Mouse (Mus musculus) thymus, postnatal 10 days (tissue): Measurements from ENCODE around the gene Theg.
A peak's percentile ranks its signal among the peaks of the same experiment; 100 is the strongest.

ENCODE experiments used
- DNase-seq, 2 experiments: peaks; one replicate each; pipeline ENCODE4 v3.0.0; 2021; ENCODE audit warnings: low spot score in 2 of 2

Gene Theg

DNA sequence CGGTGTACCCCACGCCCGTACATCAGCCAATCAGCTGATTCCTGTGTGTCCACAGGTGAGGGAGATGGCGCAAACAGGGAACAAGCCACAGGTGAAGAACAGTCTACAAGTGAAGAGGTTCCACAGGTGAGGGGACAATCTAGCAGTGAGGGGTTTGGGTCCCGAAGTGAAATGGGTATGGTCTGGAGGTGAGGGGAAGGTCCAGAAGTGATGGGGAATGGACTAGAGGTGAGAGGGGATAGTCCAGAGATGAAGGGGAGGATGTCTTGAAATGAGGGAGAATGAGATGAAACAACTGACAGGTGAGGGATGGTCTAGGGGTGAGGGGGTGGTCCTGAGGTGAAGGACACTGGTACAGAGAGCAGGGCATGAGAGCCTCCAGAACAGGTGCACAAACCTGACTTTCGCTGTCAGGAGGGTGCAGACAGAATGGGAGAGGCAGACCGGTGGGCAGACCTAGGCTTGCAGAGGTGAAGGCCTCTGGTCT, 31.9 kb downstream of the Theg start:
- no peak for DNase-seq

- peak; percentile 72 to 80 for DNase-seq
Observed at GRCm38 (mm10) chr10:79554330-79555237, 32.5 kb downstream of the Theg start, which contains the start of gene Mier2. Mier2 (minus strand) TSS chr10:79555199.

GRCm38 (mm10) chr10:79553691-79554090, 33.4 kb downstream of the Theg start:
- no peak for DNase-seq

DNA sequence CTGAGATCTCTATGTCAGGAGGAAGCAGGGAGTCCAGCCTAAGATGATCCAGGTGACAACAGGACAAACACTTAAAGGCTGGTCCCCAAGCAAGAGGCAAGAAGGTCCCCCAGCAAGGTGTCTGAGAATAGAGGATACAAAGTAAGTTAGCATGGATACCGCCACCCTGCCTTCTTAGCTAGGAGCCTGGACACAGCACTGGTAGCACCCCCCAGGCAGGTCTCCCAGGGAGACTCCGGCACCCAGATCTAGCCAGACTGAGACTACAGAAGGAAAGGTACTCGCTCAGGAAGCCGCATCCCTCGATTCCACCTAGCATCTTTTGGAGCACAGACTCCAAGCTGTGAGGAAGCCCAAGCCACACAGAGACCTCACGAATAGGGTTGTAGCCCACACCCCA, 34.0 kb downstream of the Theg start:
- DNase-seq: no peak

GRCm38 (mm10) chr10:79552531-79552930, 34.6 kb downstream of the Theg start:
- DNase-seq: no peak

GRCm38 (mm10) chr10:79550366-79550765, 36.8 kb downstream of the Theg start:
- DNase-seq: no peak

DNA sequence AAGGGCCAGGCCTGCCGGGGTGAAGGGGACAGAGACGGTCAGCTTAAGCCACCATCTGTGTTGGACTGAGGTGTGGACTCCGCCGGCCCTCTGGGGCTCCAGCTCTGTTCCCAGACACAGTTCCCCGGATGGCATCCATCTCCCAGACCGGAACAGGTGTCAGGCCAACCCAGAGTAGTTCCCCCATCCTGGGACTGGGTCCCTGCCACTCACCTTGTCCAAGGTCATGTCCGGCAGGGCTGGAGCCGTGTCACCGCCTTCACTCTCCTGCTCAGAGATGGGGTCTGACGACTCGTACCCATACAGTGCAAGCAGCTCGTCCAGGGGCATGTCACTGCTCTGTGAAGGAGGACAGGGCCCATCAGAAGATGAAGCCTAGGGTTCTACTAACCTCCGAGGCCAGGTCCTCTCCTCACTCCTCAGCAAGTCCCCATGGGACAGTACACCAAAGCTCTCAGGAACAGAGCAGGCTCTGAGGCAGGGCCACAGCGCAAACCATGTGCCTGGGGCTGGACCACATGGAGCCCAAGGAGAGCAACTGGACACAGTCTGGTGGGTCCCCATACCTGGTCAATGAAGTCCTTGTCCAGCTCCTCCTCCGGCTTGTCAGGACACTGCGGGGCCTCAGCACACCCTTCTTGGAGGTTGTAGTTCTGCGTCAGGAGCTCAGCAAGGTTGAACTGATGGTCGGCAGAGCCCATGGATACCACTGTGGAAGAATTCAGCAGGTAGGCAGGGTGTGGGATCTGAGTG, 38.0 kb downstream of the Theg start:
- DNase-seq: no peak

GRCm38 (mm10) chr10:79548546-79548945, 38.6 kb downstream of the Theg start:
- DNase-seq: no peak

- no peak for DNase-seq
Observed at GRCm38 (mm10) chr10:79547148-79547675, 39.9 kb downstream of the Theg start.

GRCm38 (mm10) chr10:79546483-79546882, 40.6 kb downstream of the Theg start:
- DNase-seq: no peak

- DNase-seq: no peak
Observed at GRCm38 (mm10) chr10:79545891-79546290, 41.2 kb downstream of the Theg start.

DNA sequence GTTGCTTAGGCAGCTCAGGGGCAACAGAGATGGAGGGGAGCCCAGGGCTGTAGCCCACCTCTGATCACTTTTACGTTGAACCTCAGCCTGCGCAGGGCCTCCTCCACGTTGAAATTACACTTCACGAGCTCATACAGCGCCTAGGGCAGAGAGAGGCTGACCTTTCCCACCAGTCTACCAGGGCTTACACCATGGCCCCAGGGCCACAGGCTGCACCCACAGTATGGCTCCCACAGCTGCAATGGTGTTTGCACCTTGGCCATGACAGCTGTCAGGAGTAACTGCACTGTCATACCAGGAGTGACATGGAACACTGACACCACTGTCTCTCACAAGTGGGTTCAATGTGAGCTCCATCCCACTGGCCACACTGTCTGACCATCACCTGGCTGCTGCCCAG, 42.5 kb downstream of the Theg start:
- no peak for DNase-seq

GRCm38 (mm10) chr10:79543884-79544597, 43.1 kb downstream of the Theg start:
- no peak for DNase-seq

- no peak for DNase-seq
Observed at GRCm38 (mm10) chr10:79542171-79542570, 45.0 kb downstream of the Theg start.

DNA sequence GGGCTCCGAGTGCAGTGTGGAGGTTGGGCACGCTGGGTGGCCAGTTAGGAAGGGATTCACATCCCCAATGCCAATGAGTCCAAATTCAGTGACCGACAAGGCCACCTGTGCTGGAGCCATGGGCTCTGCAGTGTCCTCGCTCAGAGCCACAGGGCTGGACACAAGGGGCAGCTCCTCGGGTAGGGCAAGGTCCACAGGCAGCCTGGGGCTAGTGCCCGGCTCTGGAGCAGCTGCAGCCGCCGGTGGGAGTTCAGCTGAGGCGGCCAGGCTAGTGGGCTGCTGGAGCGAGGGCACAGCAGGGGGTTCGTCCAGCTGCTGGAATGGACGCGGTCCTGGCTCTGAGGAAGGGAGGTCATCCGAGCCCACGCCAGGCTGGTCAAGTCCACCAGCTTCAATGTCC, 45.6 kb downstream of the Theg start:
- DNase-seq: no peak

- no peak for DNase-seq
Observed at GRCm38 (mm10) chr10:79540746-79541145, 46.4 kb downstream of the Theg start.

GRCm38 (mm10) chr10:79539701-79540495, 47.2 kb downstream of the Theg start:
- no peak for DNase-seq

GRCm38 (mm10) chr10:79538873-79539272, 48.3 kb downstream of the Theg start:
- DNase-seq: no peak

GRCm38 (mm10) chr10:79538323-79538722, 48.8 kb downstream of the Theg start:
- no peak for DNase-seq

GRCm38 (mm10) chr10:79537781-79538180, 49.4 kb downstream of the Theg start:
- no peak for DNase-seq

DNA sequence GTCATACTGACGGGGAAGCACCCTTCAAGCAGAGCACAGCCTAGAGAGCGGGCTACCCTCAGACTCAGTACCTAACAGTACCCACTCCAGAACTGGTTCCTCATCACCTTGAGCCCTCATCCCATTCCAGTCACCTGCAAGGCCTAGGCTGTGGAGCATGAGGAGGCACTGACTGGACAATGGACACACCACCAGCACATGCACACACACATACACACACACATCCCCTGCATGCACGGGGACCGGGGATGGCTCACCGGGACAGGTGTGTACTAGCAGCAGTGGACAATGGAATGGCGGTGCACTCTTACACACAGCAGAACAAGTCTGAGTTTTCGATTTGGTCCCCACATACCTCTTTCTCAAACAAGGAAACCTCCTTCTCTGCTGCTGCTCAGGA, 49.9 kb downstream of the Theg start:
- DNase-seq: no peak
